12 mouse cellular contexts compared by ENCODE assay signal in genomic region chr12:112217021-112217420, GRCm38 (mm10).
A peak's percentile ranks its signal among the peaks of the same experiment; 100 is the strongest.
DNase-seq lines count a peak whose midpoint lies in the region; ATAC-seq and TF ChIP-seq lines count a peak whose summit lies in the region.
"Had no signal": no experiment of that assay in that cellular context is flagged by ENCODE, and none has a peak within 500 bp of the region (broad histone marks: within the 10 kb centered on the region; RNA-seq: fewer than 3 reads in every experiment).

No protein-coding gene starts in this region.

- no peak overlapping the region for H3K9ac ChIP-seq in midbrain, embryonic 15.5 days
- H3K9ac ChIP-seq: limb, embryonic 12.5 days; lung, embryonic 14.5 days had no signal

- H3K4me1 ChIP-seq in embryonic facial prominence, embryonic 10.5 days = peaks cover 59% of the 10 kb centered on the region
- H3K4me1 ChIP-seq in midbrain, embryonic 15.5 days = peaks cover 47% of the 10 kb centered on the region

- H3K36me3 ChIP-seq in embryonic facial prominence, embryonic 10.5 days (replicated peaks) = no peaks in the 10 kb centered on the region
- H3K36me3 ChIP-seq in midbrain, embryonic 15.5 days (replicated peaks) = no peaks in the 10 kb centered on the region
- H3K36me3 ChIP-seq: limb, embryonic 12.5 days had no signal

- intact Hi-C loops in heart, postnatal 25 days (cut with DNase I) = no loop called here

- no peaks in the 10 kb centered on the region for H3K9me3 ChIP-seq in embryonic facial prominence, embryonic 10.5 days
- H3K9me3 ChIP-seq in midbrain, embryonic 15.5 days = no peaks in the 10 kb centered on the region
- H3K9me3 ChIP-seq: limb, embryonic 12.5 days had no signal

- WGBS in embryonic facial prominence, embryonic 10.5 days = 53% methylated on average over 7 of the region's 7 CpGs
- 35% methylated on average over 7 of the region's 7 CpGs for WGBS in midbrain, embryonic 15.5 days

- H3K4me3 ChIP-seq in embryonic facial prominence, embryonic 10.5 days = no peak overlapping the region
- H3K4me3 ChIP-seq in midbrain, embryonic 15.5 days = no peak overlapping the region
- no peak overlapping the region for H3K4me3 ChIP-seq in layer of hippocampus, adult 2 months
- H3K4me3 ChIP-seq: limb, embryonic 12.5 days had no signal

- peak; percentile 15 to 18 for DNase-seq in layer of hippocampus, postnatal 14 days (ENCODE audit: low spot score in 2 of 2)
- no peak for DNase-seq in layer of hippocampus, adult 9-10 months (ENCODE audit: low spot score)
- DNase-seq in embryonic facial prominence, embryonic 10.5 days (ENCODE audit: low spot score) = no peak
- DNase-seq in frontal cortex, postnatal 10 days (ENCODE audit: low spot score in 2 of 2) = peak; percentile 37 to 47
- DNase-seq in heart, postnatal 25 days (ENCODE audit: low spot score) = no peak
- no peak for DNase-seq in cerebellum, adult 8-10 months
- no peak for DNase-seq in layer of hippocampus, adult 2 months (ENCODE audit: low spot score in 2 of 2)
- DNase-seq: cerebellum, postnatal 14 days; lung, embryonic 14.5 days; thymus, adult 2 months had no signal

- peak overlapping the region; percentile 8; the same call in 1 of the 2 replicates for H3K27ac ChIP-seq in embryonic facial prominence, embryonic 10.5 days (replicated peaks)
- peak overlapping the region; percentile 57 for H3K27ac ChIP-seq in midbrain, embryonic 15.5 days
- H3K27ac ChIP-seq in layer of hippocampus, adult 2 months = no peak overlapping the region
- H3K27ac ChIP-seq: limb, embryonic 12.5 days had no signal

- no peak for TF ChIP-seq CTCF in layer of hippocampus, adult 2 months (conservative IDR thresholded peaks at IDR 0.05)

- ATAC-seq in midbrain, embryonic 15.5 days (replicated peaks) = no peak

- no peak overlapping the region for H3K4me2 ChIP-seq in midbrain, embryonic 15.5 days
- H3K4me2 ChIP-seq: limb, embryonic 12.5 days; lung, embryonic 14.5 days had no signal

- peaks cover 30% of the 10 kb centered on the region for H3K27me3 ChIP-seq in embryonic facial prominence, embryonic 10.5 days (replicated peaks; ENCODE audit: low read depth, poor library complexity, severe bottlenecking)
- H3K27me3 ChIP-seq in midbrain, embryonic 15.5 days (replicated peaks) = no peaks in the 10 kb centered on the region

Comparison
In these comparisons a context has a peak if more than half of its experiments do, and no peak if none do; other contexts are left out.
1. DNase-seq: peak in layer of hippocampus, postnatal 14 days (2 of 2) and frontal cortex, postnatal 10 days (2 of 2); none in layer of hippocampus, adult 9-10 months (single experiment), embryonic facial prominence, embryonic 10.5 days (single experiment), heart, postnatal 25 days (single experiment), cerebellum, adult 8-10 months (single experiment) and layer of hippocampus, adult 2 months (0 of 2).